Mouse (Mus musculus) MN1 (cell line): ENCODE measurements around the gene Zfp646.
A peak's percentile ranks its signal among the peaks of the same experiment; 100 is the strongest.
"Not testable (repeated sequence)": the region's sequence is repeated elsewhere in the genome, so short reads cannot be mapped to it uniquely, and the experiment has no call there.

ENCODE experiments used
- DNase-seq: peaks from one replicate; pipeline ENCODE4 v3.0.0-alpha.2; 2016; ENCODE audit warnings: low spot score

Gene Zfp646

GRCm38 (mm10) chr7:127880431-127880830 is 4.4 kb downstream of the Zfp646 start:
- DNase-seq: no peak

GRCm38 (mm10) chr7:127885951-127886350 is 9.9 kb downstream of the Zfp646 start:
- DNase-seq: peak; percentile 87

GRCm38 (mm10) chr7:127886551-127886950 is 10.5 kb downstream of the Zfp646 start:
- no peak for DNase-seq

- DNase-seq: no peak
Measured at GRCm38 (mm10) chr7:127887191-127887590, 11.2 kb downstream of the Zfp646 start.

- no peak for DNase-seq
Measured at GRCm38 (mm10) chr7:127887781-127888180, 11.8 kb downstream of the Zfp646 start.

GRCm38 (mm10) chr7:127888821-127889220 is 12.8 kb downstream of the Zfp646 start:
- DNase-seq: no peak

- DNase-seq: no peak
Measured at GRCm38 (mm10) chr7:127890798-127891197, 14.8 kb downstream of the Zfp646 start, which contains the start of gene Prss53. TSS of gene Prss53 (minus strand) at chr7:127890970.

- no peak for DNase-seq
Measured at GRCm38 (mm10) chr7:127894480-127894879, 18.5 kb downstream of the Zfp646 start.

- DNase-seq: peak; percentile 96
Measured at GRCm38 (mm10) chr7:127895442-127895841, 19.4 kb downstream of the Zfp646 start, which contains the start of the genes Gm21974 and Vkorc1. TSS of gene Gm21974 (minus strand) at chr7:127895454. TSS of gene Vkorc1 (minus strand) at chr7:127895617.

GRCm38 (mm10) chr7:127895891-127896290 is 19.9 kb downstream of the Zfp646 start:
- not testable (repeated sequence) for DNase-seq

GRCm38 (mm10) chr7:127896384-127896783 is 20.4 kb downstream of the Zfp646 start:
- no peak for DNase-seq

GRCm38 (mm10) chr7:127897542-127897941 is 21.5 kb downstream of the Zfp646 start:
- no peak for DNase-seq

- DNase-seq: no peak
Measured at GRCm38 (mm10) chr7:127898179-127898956, 22.3 kb downstream of the Zfp646 start.

- DNase-seq: no peak
Measured at GRCm38 (mm10) chr7:127899997-127900396, 24.0 kb downstream of the Zfp646 start.

- DNase-seq: no peak
Measured at GRCm38 (mm10) chr7:127901772-127902171, 25.8 kb downstream of the Zfp646 start.

- peak; percentile 89 for DNase-seq
Measured at GRCm38 (mm10) chr7:127903971-127904796, 28.2 kb downstream of the Zfp646 start, which contains the start of gene Bckdk. TSS of gene Bckdk (plus strand) at chr7:127904082.

- no peak for DNase-seq
Measured at GRCm38 (mm10) chr7:127907939-127908338, 31.9 kb downstream of the Zfp646 start.

GRCm38 (mm10) chr7:127908656-127909055 is 32.6 kb downstream of the Zfp646 start:
- no peak for DNase-seq

GRCm38 (mm10) chr7:127912190-127912871 is 36.3 kb downstream of the Zfp646 start, which contains the start of gene Kat8:
TSS of gene Kat8 (plus strand) at chr7:127912516.
- DNase-seq: peak; percentile 91

- no peak for DNase-seq
Measured at GRCm38 (mm10) chr7:127912938-127913337, 36.9 kb downstream of the Zfp646 start.

- DNase-seq: peak; percentile 79
Measured at GRCm38 (mm10) chr7:127915293-127915692, 39.3 kb downstream of the Zfp646 start.

- DNase-seq: peak; percentile 41
Measured at GRCm38 (mm10) chr7:127918203-127918602, 42.2 kb downstream of the Zfp646 start.
